Mouse (Mus musculus) adipocyte (in vitro differentiated cells): ENCODE data around the gene Gpc5.

Source experiments
- DNase-seq: peaks from one replicate; pipeline ENCODE4 v3.0.0-alpha.2; 2016; ENCODE audit warnings: low spot score

The Gpc5 gene

GRCm38 (mm10) chr14:115365320-115365935 lies 273.4 kb downstream of the Gpc5 start:
- no peak for DNase-seq

GRCm38 (mm10) chr14:115369611-115370167 lies 277.7 kb downstream of the Gpc5 start:
- no peak for DNase-seq

GRCm38 (mm10) chr14:115371131-115371530 lies 279.1 kb downstream of the Gpc5 start:
- DNase-seq, result no peak

GRCm38 (mm10) chr14:115391831-115392230 lies 299.8 kb downstream of the Gpc5 start:
- no peak for DNase-seq

GRCm38 (mm10) chr14:115392894-115393524 lies 301.0 kb downstream of the Gpc5 start:
- peak; percentile 53 for DNase-seq

- no peak for DNase-seq
These were observed 314.6 kb downstream of the Gpc5 start for GRCm38 (mm10) chr14:115406596-115406995.

- DNase-seq, result no peak
These were observed 315.4 kb downstream of the Gpc5 start for GRCm38 (mm10) chr14:115407309-115407930.

GRCm38 (mm10) chr14:115410881-115411280 lies 318.9 kb downstream of the Gpc5 start:
- DNase-seq, result no peak

GRCm38 (mm10) chr14:115411513-115412174 lies 319.6 kb downstream of the Gpc5 start:
- DNase-seq, result no peak

GRCm38 (mm10) chr14:115412821-115413220 lies 320.8 kb downstream of the Gpc5 start:
- DNase-seq, result no peak

- DNase-seq, result no peak
These were observed 321.4 kb downstream of the Gpc5 start for GRCm38 (mm10) chr14:115413429-115413828.

GRCm38 (mm10) chr14:115414545-115414944 lies 322.5 kb downstream of the Gpc5 start:
- DNase-seq, result no peak

- no peak for DNase-seq
These were observed 340.0 kb downstream of the Gpc5 start for GRCm38 (mm10) chr14:115431967-115432366.

- no peak for DNase-seq
These were observed 340.4 kb downstream of the Gpc5 start for GRCm38 (mm10) chr14:115432368-115432767.

- no peak for DNase-seq
These were observed 344.6 kb downstream of the Gpc5 start for GRCm38 (mm10) chr14:115436617-115437016.

GRCm38 (mm10) chr14:115444789-115445770 lies 353.1 kb downstream of the Gpc5 start:
- DNase-seq, result no peak

GRCm38 (mm10) chr14:115450938-115451337 lies 358.9 kb downstream of the Gpc5 start:
- no peak for DNase-seq

- DNase-seq, result no peak
These were observed 375.9 kb downstream of the Gpc5 start for GRCm38 (mm10) chr14:115467960-115468359.

- no peak for DNase-seq
These were observed 383.2 kb downstream of the Gpc5 start for GRCm38 (mm10) chr14:115475234-115475633.

GRCm38 (mm10) chr14:115477360-115477759 lies 385.3 kb downstream of the Gpc5 start:
- DNase-seq, result no peak

GRCm38 (mm10) chr14:115485090-115485489 lies 393.1 kb downstream of the Gpc5 start:
- no peak for DNase-seq
